Mouse (Mus musculus): Measurements from ENCODE around the gene Golga7b.

DNA sequence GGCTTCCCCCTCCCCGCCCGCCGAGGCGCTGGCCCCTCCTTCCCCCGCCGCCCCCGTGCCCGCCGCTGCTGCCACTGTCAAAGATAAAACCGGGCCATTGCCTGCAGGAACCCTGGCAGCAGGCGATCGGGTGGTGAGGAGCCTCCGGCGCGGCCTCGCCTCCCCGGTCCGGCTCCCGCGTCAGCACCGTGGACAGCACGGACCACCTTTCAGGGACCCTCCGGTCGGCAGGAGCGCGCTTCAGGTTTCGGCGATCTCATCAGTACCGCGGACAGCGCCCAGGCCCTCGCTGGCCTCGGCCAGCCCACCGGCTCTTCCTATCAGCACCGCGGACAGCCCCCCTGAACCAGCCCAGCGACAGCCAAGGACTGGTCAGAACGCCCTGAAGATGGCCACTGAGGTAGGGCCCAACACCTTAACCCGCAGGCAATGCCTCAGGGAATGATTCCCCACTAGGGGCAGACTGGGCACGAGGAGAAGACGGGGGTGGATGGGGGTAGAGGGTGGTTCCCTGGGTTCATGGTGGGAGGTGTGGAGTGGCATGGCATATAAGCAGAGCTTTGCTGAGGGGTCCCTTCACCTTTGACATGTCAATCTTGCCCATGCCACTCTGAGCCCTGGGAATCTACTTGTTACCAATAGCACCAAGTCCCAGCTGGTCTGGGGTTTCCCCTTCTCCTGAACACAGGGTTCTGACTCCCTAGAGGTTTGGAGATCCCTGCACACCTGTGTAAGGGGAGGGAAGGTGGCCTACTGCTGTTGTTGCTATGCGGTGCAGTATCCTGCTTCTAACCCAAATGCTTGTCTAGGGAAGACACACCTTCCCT is 8.6 kb downstream of the Golga7b start:
- TF ChIP-seq POLR2A (IDR thresholded peaks at IDR 0.05; ENCODE audit: low read depth, low read length) (no peak), CTCF (IDR thresholded peaks at IDR 0.05; ENCODE audit: borderline replicate concordance, insufficient read depth, low read length) (no peak)

All from embryonic fibroblast, embryonic 13.5 days (primary cell).